Mouse (Mus musculus): Measurements from ENCODE around the gene Ppard.
A peak's percentile ranks its signal among the peaks of the same experiment; 100 is the strongest.
"Not testable (repeated sequence)": the region's sequence is repeated elsewhere in the genome, so short reads cannot be mapped to it uniquely, and the experiment has no call there.

The Ppard gene

GRCm38 (mm10) chr17:28232475-28233060 is at the start of gene Ppard:
Ppard (plus strand) TSS chr17:28232700.
- peak; percentile 85 for DNase-seq (ENCODE audit: low read depth, low spot score)

GRCm38 (mm10) chr17:28184971-28185638 is 47.4 kb upstream of the Ppard start:
- DNase-seq (ENCODE audit: low read depth, low spot score), result no peak

DNA sequence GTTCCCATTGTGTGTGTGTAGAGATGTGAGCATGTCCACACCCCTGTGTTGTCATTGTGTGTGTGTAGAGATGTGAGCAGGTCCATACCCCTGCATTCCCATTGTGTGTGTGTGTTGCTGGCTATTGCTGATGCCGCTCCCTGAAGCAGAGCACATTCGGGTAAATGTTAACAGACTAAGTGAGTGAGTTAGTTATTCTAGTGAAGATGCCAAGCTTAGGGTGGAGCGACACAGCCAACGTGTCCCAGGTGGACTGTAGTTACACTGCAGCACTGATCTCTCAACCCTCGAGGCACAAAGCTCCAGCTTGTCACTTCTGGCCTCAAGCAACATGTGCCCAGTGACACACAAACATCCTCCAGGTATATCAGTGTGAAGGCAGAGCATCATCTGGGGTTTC is 44.2 kb upstream of the Ppard start:
- DNase-seq (ENCODE audit: low read depth, low spot score), result no peak

GRCm38 (mm10) chr17:28192754-28193153 is 39.7 kb upstream of the Ppard start:
- no peak for DNase-seq (ENCODE audit: low read depth, low spot score)

DNA sequence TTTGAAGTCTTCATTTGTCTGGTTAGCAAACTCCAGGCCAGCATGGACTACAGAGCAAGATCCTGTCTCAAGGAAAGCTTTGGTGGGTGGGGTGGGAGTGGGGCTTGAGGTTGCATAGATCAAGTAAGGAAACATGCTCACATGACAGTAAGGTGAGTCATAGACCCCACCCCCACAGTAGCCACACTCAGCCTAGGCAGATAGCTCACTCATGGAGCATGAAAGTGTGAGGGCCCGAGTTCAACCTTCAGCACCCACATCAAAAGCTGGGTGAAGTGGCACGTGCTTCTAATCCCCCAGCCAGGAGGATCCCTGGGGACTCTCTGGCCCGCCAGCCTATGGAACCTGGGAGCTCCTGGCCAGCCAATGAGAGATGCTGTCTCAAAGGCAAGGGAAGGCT is 38.9 kb upstream of the Ppard start:
- DNase-seq (ENCODE audit: low read depth, low spot score), result no peak

DNA sequence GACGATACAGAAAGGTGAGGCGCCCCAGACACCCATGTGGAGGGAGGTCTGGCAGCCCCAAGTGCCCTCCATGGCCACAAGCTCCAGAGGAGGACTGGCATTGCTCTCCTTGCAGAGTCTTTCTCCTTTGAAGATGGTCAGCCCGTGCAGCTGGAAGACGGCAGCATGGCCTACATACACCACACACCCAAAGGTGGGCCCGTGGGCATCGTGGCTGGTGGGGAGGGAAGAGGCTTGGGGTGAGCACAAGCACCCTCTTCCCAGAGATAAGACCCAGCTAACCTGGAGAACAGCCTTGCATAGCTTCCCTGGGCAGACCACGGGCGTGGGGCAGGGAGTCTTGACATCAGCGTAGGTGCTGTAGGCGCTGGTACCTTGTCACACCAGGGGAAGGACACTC is 37.5 kb upstream of the Ppard start:
- DNase-seq (ENCODE audit: low read depth, low spot score), result no peak

DNA sequence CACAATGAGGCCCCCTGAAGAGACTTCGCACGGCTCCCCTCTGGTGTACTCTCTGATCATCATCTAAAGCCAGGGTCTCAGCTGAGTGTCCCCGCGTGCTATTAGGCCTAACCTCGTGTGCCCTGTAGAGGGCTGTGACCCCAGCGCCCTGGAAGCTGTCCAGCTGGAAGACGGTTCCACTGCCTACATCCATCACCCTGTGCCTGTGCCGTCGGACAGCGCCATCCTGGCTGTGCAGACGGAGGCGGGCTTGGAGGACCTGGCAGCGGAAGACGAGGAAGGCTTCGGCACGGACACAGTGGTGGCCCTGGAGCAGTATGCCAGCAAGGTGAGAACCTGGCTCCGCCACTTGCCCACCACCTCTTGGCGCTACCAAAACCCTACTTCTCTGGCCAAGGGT is 34.9 kb upstream of the Ppard start:
- no peak for DNase-seq (ENCODE audit: low read depth, low spot score)

GRCm38 (mm10) chr17:28201982-28202381 is 30.5 kb upstream of the Ppard start:
- DNase-seq (ENCODE audit: low read depth, low spot score), result no peak

DNA sequence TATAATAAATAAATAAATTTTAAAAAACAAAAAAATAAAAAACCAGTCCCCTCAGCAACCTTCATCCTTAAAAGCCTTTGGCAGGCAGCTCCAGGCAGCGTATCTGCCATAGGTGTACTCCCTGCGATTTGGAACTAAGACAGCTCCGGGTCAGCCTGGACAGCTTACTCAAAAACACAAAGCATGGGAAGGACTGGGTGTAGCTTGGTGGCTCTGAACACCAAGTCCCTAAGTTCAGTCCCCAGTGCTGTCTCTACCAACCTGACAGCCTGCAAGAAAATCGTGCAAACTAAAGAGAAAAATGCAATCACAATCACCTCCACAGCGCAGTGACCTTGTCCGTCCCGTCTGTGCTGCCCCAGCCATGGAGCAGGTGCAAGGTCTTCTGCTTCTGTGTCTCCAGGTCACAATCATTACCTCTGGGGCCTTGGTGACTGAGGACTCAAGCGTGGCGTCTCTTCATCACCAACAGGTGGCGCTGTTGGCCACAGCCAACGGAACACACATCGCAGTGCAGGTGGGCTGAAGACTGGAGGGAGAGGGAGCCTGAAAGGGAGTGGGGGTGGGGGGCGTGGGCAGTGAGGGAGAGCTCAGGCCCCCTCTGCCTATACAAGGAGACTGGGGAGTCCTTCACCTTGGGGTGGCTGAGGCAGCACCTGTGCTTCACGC is 28.3 kb upstream of the Ppard start:
- DNase-seq (ENCODE audit: low read depth, low spot score), result no peak

DNA sequence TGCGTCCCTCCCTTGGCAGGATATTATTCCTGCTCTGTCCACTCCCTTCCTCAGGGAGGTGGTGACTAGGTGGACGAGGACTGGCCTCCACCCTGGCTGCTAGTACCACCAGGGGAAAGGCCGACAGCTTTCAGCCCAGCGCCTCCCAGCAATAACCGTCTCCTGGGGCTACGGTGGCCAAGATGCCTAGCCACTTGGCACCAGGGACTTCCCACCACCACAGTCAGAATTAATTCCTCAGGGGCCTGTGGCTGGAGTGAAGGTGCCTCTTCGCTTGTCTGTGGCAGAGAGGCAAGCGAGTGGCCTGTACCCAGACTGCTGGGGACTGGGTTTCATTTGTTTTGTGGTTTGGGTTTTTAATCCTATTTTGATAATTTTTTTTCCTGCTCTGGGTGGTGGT is 27.1 kb upstream of the Ppard start:
- no peak for DNase-seq (ENCODE audit: low read depth, low spot score)

- no peak for DNase-seq (ENCODE audit: low read depth, low spot score)
Observed at GRCm38 (mm10) chr17:28207092-28207491, 25.4 kb upstream of the Ppard start.

DNA sequence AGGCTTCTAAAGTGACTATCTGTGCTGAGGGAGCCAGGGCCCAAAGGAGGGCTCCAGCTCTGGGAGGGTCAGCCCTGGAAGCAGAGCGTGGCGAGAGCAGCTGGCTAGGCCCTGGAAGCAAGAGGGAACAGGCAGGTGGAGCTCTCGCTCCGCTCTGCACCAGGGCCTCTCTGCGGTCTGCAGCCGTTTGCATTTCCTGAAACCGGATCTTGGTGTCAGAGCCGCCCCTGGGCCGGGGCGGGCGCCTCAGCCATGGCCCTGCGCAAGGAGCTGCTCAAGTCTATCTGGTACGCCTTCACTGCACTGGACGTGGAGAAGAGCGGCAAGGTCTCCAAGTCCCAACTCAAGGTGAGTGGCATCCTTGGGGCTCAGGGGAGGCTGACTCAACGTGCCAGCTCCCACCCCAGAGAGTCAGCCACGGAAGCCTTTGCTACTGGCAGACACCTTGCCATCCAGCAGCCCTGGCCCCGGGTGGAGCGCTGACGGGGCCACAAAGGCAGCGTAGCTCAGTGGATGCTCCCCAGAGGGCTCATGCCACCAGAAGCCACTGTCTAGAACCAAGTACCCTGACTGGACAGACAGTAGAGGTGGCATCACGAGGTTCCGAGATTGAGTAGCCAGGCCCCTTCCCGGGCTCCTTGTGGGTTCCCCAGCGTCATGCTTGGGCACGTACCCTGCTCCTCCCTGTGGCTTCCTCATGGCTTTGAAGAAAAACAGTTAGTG is 24.7 kb upstream of the Ppard start, which contains the start of gene Def6:
Def6 (plus strand) TSS at position 188 of the 723 bp plus-strand sequence.
- DNase-seq (ENCODE audit: low read depth, low spot score), result no peak

DNA sequence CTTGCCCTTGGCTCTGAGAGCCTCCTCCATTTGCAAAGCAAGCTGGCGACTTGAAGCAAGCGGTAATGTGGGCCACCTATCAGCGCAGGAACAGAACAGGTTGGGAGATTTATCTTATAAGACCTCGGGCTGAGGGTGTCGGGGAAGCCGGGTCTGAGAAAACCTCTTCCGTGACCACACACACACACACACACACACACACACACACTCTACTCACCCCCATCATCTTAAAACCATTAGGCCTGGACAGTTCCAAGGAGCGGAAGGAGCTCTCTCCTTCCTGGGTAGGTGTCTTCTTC is 24.2 kb upstream of the Ppard start:
- DNase-seq (ENCODE audit: low read depth, low spot score), result no peak

GRCm38 (mm10) chr17:28209457-28210110 is 22.9 kb upstream of the Ppard start:
- DNase-seq (ENCODE audit: low read depth, low spot score), result no peak

GRCm38 (mm10) chr17:28211921-28212341 is 20.6 kb upstream of the Ppard start:
- no peak for DNase-seq (ENCODE audit: low read depth, low spot score)

- DNase-seq (ENCODE audit: low read depth, low spot score), result no peak
Observed at GRCm38 (mm10) chr17:28212391-28212790, 20.1 kb upstream of the Ppard start.

DNA sequence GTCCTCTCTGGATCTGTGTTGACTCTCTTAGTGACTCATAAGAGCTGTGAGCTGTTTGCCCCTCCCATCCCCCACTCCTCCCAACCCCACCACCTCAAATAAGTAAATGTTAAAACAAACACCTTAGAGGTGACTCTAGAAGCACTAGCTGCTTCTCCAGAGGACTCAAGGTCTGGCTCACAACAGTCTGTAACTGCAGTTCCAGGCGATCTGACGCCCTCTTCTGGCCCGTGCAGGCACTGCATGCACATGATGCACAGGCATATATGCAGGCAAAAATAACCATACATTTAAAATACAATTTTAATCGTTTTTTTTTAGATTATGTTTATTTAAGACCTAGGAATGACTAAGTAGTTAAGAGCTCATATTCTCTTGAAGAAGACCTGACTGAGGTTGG is 19.3 kb upstream of the Ppard start:
- no peak for DNase-seq (ENCODE audit: low read depth, low spot score)

GRCm38 (mm10) chr17:28216791-28217190 is 15.7 kb upstream of the Ppard start:
- DNase-seq (ENCODE audit: low read depth, low spot score), result no peak

- no peak for DNase-seq (ENCODE audit: low read depth, low spot score)
Observed at GRCm38 (mm10) chr17:28217721-28218649, 14.5 kb upstream of the Ppard start.

DNA sequence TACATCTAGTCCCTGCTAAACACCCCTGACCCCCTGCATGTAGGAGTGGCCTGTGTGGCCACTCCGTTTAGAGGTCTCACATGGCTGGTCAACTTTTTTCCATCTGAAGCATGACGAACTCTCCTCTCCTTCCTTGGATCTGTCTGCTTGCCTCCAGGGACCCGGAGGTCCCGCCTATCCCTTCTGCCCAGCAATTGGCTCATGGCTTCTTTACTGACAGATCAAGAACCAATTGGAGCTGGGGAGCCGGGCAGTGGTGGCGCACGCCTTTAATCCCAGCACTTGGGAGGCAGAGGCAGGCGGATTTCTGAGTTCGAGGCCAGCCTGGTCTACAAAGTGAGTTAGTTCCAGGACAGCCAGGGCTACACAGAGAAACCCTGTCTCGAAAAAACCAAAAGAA is 10.0 kb upstream of the Ppard start:
- DNase-seq (ENCODE audit: low read depth, low spot score), result not testable (repeated sequence)

All from WW6 (cell line).